Mouse (Mus musculus): Measurements from ENCODE around the gene Capns1.

Capns1 gene

DNA sequence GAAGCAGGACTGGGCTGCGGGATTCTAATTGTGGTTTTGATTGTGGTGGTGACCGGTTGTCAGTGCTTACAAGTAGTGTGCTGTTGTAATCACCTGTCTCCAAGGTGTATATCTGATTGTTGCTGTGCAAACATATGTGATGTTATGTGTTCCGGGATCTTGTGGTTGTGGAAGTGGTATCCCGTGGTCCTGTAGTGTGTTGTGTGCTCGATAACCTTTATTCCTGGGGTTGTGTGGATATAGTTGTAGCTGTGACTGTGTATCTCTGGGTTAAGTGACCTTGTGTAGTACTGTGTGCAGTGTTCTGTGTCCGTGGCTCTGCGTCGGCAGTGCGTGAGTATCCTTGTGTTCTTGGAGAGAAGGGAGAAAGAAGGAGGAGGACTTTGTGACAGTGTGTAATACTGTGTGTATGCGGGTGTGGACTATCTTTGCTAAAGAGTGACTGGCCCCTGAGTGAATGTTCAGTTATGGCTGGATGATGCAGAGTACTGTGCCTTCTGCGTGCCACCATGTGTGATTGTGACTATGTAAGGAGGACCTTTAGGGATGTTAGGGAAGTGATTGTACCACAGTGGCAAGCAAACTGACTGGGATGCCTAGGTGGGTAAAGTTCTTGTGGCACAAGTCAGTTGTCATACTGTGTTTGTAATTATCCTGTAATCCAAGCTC, 28.2 kb downstream of the Capns1 start:
- no peak for DNase-seq

- peak; percentile 92 to 94 for DNase-seq
These were observed 28.9 kb downstream of the Capns1 start, which contains the start of gene Zfp146 for GRCm38 (mm10) chr7:30169583-30170282. TSS of gene Zfp146 (minus strand) at chr7:30169750.

DNA sequence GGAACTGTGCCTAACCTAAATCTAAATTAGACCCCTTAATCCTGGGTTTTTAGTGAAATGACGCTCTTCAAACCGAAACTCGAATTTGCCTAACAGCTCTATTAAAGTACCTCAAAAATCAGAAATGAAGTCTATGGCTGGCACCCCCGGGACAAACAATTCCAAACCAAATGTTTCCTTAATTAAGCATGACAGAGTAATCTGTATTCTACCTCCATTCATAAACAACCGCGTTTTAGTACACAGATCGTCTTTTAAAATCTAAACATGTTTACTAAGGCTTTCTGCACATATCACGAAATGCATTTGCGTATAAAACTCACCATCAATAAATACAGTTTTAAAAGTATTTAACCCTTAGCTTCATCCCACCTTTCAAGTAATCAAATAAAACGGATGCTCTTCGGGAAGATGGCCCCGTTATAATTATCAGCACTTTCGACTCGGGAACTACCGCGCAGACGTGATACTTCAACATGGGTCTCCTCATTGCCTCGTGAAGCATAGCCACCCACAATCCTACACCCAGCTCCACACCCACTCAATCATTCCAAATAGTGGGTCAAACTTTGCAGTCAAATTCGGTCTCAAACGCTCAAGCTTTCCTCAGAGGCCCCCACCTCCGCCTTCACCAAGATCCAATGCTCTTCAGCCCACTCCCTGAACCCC, 29.6 kb downstream of the Capns1 start:
- no peak for DNase-seq

DNA sequence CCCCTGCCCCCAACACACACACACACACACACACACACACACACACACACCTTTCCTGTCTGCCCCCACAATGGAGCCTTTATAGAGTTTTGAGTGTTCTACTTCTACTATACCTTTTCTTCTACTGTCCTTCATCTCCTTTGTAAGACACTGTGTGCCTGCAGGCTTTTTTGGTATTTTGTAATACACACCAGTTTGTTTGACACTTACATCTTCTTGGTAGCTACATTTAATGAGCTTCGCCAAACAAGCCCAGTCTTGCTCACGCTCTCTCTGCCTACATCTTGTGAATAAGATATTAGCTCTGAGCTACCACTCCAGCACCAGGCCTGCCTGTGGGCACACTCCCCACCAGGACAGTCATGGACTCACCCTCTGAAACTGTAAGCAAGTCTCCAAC, 33.9 kb downstream of the Capns1 start:
- DNase-seq, result no peak

GRCm38 (mm10) chr7:30163113-30163512, 35.5 kb downstream of the Capns1 start:
- no peak for DNase-seq

DNA sequence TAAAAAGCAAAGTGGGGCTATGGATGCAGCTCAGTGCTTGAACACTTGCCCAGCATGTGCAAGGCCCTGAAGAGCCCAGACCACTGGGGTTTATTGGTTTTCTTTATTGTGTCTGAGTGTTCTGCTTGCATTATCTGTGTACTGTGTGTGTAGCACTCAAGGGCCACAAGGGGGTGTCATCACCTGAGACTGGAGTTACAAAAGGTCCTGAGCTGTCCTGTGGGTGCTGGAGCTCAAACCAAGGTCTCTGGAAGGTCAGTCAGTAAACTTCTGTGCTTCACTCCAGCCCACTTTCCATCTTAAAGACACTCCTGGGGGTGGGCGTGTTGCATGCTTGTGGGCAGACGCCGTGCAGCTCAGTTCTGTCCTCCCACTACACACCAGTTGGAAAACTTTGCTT, 43.1 kb downstream of the Capns1 start:
- no peak for DNase-seq

GRCm38 (mm10) chr7:30154040-30154439, 44.6 kb downstream of the Capns1 start:
- DNase-seq, result no peak

DNA sequence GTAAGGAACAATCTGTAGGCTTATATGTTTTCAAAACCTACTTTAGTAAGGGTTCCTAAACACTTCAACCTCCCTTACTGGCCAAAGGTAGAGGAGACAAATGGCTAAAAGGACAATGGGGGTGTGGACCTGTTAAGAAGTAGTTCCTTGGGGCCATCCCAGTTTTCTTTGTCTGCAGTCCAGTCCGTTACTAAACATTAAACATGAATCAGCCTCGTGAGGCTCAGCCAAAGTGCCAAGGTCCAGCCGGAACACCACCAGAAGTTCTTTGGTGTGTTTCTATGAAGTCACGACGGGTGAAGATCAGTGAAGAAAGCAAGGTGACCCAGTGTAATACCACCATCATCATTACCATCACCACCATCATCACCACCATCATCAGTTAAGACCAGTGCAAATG, 51.6 kb downstream of the Capns1 start:
- no peak for DNase-seq

GRCm38 (mm10) chr7:30143555-30144209, 54.9 kb downstream of the Capns1 start:
- peak; percentile 75 to 84 for DNase-seq

DNA sequence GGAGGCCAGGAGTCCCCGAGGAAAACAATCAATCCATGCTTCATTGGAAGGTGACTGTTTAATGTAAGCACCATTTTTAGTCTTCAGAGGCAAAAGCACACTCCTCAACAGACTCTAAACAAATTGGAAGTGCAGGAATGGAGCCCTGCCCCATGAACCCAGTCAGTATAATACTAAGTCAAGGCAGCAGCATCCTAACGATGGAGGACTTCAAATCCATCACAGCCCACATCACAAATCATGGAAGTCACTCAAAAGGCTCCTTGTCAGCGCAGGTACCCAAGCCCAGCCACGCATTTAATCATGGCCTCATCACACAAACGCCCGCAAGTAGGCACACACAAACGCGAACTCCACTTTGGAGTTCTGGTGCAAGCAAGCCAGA, 55.4 kb downstream of the Capns1 start:
- DNase-seq, result no peak

Measured in cerebellum, postnatal 25 days (tissue).